Mouse (Mus musculus): ENCODE measurements around the gene Dennd2c.

DNA sequence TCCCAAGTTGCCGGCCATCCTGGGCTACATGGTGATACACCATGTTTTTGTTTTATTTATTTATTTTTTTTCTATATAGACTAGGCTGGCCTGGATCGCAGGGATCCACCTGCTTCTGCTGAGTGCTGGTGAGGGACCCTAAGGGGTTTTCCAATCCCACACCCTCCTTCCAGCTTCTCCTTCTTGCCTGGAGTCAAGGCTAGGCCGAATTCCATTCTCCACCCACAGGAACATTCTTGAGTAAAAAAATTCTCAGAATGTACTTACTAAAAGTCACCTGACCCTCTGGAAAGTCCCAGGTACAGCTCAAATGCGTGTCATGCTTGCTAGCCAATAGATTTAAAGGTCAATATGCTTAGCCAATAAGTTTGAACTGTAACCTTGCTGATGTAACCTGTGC is 89.8 kb downstream of the Dennd2c start:
- no peak for TF ChIP-seq CTCF (IDR thresholded peaks at IDR 0.05; ENCODE audit: low read depth, low read length)
- TF ChIP-seq POLR2A (IDR thresholded peaks at IDR 0.05; ENCODE audit: extremely low read depth, insufficient read depth, low read length), result no peak

Measured in liver, adult 2 months (tissue).